Mouse (Mus musculus) ES-E14 (cell line): Measurements from ENCODE around the gene Cdk2ap1.

Experiments used
- CHD2 ChIP-seq: IDR thresholded peaks from 2 replicates; pipeline ENCODE4 v1.6.1; 2014; ENCODE audit warnings: mild to moderate bottlenecking, low read depth, low read length, inconsistent platforms
- HCFC1 ChIP-seq: IDR thresholded peaks from 2 replicates; pipeline ENCODE4 v1.6.1; 2012; ENCODE audit warnings: low read length, inconsistent platforms, borderline replicate concordance; ENCODE audit not compliant: insufficient read depth
- MAFK ChIP-seq: IDR thresholded peaks from 2 replicates; pipeline ENCODE4 v1.6.1; 2014; ENCODE audit warnings: mild to moderate bottlenecking, low read depth, low read length, inconsistent platforms; ENCODE audit not compliant: insufficient read depth
- ZC3H11A ChIP-seq: IDR thresholded peaks from 2 replicates; pipeline ENCODE4 v1.6.1; 2012; ENCODE audit warnings: low read depth, mild to moderate bottlenecking, inconsistent platforms, low read length, borderline replicate concordance
- ZNF384 ChIP-seq: IDR thresholded peaks from 2 replicates; pipeline ENCODE4 v1.6.1; 2012; ENCODE audit warnings: low read depth, low read length, inconsistent platforms

DNA sequence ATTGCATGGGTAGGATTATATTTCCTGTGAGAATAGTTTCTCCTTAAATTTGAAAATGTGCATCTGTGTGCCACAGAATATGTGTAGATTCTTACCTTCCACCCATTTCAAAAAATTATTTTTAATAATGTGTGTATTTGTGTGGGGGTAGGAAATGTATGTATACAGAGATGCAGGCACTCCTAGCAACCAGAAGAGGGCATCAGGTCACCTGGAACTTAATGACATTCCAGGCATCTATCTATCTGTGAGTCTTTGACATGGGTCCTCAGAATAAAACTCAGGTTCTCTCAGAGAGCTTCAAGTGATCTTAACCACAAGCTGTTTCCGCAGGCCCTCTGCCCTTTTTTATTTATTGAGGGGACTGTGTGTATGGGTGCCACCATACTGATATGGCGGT, 3.2 kb downstream of the Cdk2ap1 start:
- no peak for TF ChIP-seq CHD2
- no peak for TF ChIP-seq HCFC1
- no peak for TF ChIP-seq ZC3H11A
- TF ChIP-seq ZNF384 = no peak
- no peak for TF ChIP-seq MAFK
